22 mouse cellular contexts compared by ENCODE assay signal in genomic region chr15:9835096-9835495, GRCm38 (mm10).
DNase-seq lines count a peak whose midpoint lies in the region; ATAC-seq and TF ChIP-seq lines count a peak whose summit lies in the region.
"Had no signal": no experiment of that assay in that cellular context is flagged by ENCODE, and none has a peak within 500 bp of the region (broad histone marks: within the 10 kb centered on the region; RNA-seq: fewer than 3 reads in every experiment).

No protein-coding gene starts in this region.

- no peak overlapping the region for H3K9ac ChIP-seq in lung, postnatal 0 days (replicated peaks; ENCODE audit: low read depth)
- H3K9ac ChIP-seq: embryonic facial prominence, embryonic 15.5 days; forebrain, embryonic 15.5 days; neural tube, embryonic 13.5 days; stomach, embryonic 15.5 days had no signal

- peak; percentile 39 for DNase-seq in gastrocnemius, postnatal 10 days
- DNase-seq in gastrocnemius, adult 8-10 months (ENCODE audit: low spot score in 2 of 2) = no peak
- DNase-seq in heart, postnatal 14 days = peak; percentile 14 to 16
- no peak for DNase-seq in heart, adult 9 months (ENCODE audit: low spot score in 2 of 2)
- DNase-seq in lung, postnatal 10 days = peak; percentile 5
- DNase-seq in lung, postnatal 0 days (ENCODE audit: low spot score) = no peak
- no peak for DNase-seq in spleen, adult 18-20 months
- DNase-seq: adrenal gland, postnatal 25 days; cerebellum, adult 8-10 months; layer of hippocampus, postnatal 36 days; retina, postnatal 1 day; right cerebral cortex, postnatal 25 days; thymus, adult 2 months had no signal

- H3K4me3 ChIP-seq in lung, postnatal 0 days (ENCODE audit: low read depth, low read length) = no peak overlapping the region
- H3K4me3 ChIP-seq: embryonic facial prominence, embryonic 15.5 days; forebrain, embryonic 15.5 days; midbrain, embryonic 10.5 days; myocyte; neural tube, embryonic 13.5 days; stomach, embryonic 15.5 days had no signal

- H3K27me3 ChIP-seq in lung, postnatal 0 days (replicated peaks; ENCODE audit: insufficient read depth, low read length) = no peaks in the 10 kb centered on the region
- H3K27me3 ChIP-seq: embryonic facial prominence, embryonic 15.5 days; forebrain, embryonic 15.5 days; neural tube, embryonic 13.5 days; stomach, embryonic 15.5 days had no signal

- no peak overlapping the region for H3K27ac ChIP-seq in lung, postnatal 0 days (ENCODE audit: low read length)
- H3K27ac ChIP-seq: embryonic facial prominence, embryonic 15.5 days; forebrain, embryonic 15.5 days; hindbrain, postnatal 0 days; midbrain, embryonic 10.5 days; neural tube, embryonic 13.5 days; stomach, embryonic 15.5 days had no signal

- 68% methylated on average over 4 of the region's 4 CpGs for whole genome bisulfite sequencing in lung, postnatal 0 days

- H3K4me2 ChIP-seq in lung, postnatal 0 days (replicated peaks; ENCODE audit: low read depth, low read length) = no peak overlapping the region
- H3K4me2 ChIP-seq: embryonic facial prominence, embryonic 15.5 days; forebrain, embryonic 15.5 days; neural tube, embryonic 13.5 days; stomach, embryonic 15.5 days had no signal

- no peaks in the 10 kb centered on the region for H3K36me3 ChIP-seq in lung, postnatal 0 days (ENCODE audit: insufficient read depth, low read length)
- H3K36me3 ChIP-seq: embryonic facial prominence, embryonic 15.5 days; forebrain, embryonic 15.5 days; midbrain, embryonic 10.5 days; neural tube, embryonic 13.5 days; stomach, embryonic 15.5 days had no signal

- ATAC-seq in lung, postnatal 0 days = no peak
- ATAC-seq: forebrain, embryonic 15.5 days; hindbrain, postnatal 0 days; intestine, embryonic 16.5 days; midbrain, embryonic 16.5 days had no signal

- no peak for TF ChIP-seq EP300 in lung, postnatal 0 days (IDR thresholded peaks at IDR 0.05)

- no peaks in the 10 kb centered on the region for H3K9me3 ChIP-seq in lung, postnatal 0 days (ENCODE audit: low read length)
- H3K9me3 ChIP-seq: embryonic facial prominence, embryonic 15.5 days; forebrain, embryonic 15.5 days; midbrain, embryonic 10.5 days; neural tube, embryonic 13.5 days; stomach, embryonic 15.5 days had no signal

- intact Hi-C loops in heart, postnatal 14 days (cut with DNase I) = no loop called here

- no peak for TF ChIP-seq CTCF in lung, postnatal 0 days (IDR thresholded peaks at IDR 0.05)

- no peaks in the 10 kb centered on the region for H3K4me1 ChIP-seq in lung, postnatal 0 days (ENCODE audit: insufficient read depth, low read depth, low read length)
- H3K4me1 ChIP-seq: embryonic facial prominence, embryonic 15.5 days; forebrain, embryonic 15.5 days; midbrain, embryonic 10.5 days; neural tube, embryonic 13.5 days; stomach, embryonic 15.5 days had no signal

Comparison
In these comparisons a context has a peak if more than half of its experiments do, and no peak if none do; other contexts are left out.
1. DNase-seq: peak in gastrocnemius, postnatal 10 days (single experiment), heart, postnatal 14 days (2 of 2) and lung, postnatal 10 days (single experiment); none in gastrocnemius, adult 8-10 months (0 of 2), heart, adult 9 months (0 of 2), lung, postnatal 0 days (single experiment) and spleen, adult 18-20 months (0 of 2).